13 mouse cellular contexts compared by ENCODE assay signal in genomic region chr5:121124208-121125185, GRCm38 (mm10).
DNase-seq lines count a peak whose midpoint lies in the region; ATAC-seq and TF ChIP-seq lines count a peak whose summit lies in the region.
"Had no signal": no experiment of that assay in that cellular context is flagged by ENCODE, and none has a peak within 500 bp of the region (broad histone marks: within the 10 kb centered on the region; RNA-seq: fewer than 3 reads in every experiment).

No protein-coding gene starts in this region.

- no peak for DNase-seq in hindbrain, embryonic 11.5 days (ENCODE audit: low spot score)
- DNase-seq in 3T3-L1 (ENCODE audit: low read depth, low spot score) = peak; percentile 40
- peak; percentile 25 for DNase-seq in G1E (ENCODE audit: low spot score)
- no peak for DNase-seq in stomach, postnatal 0 days (ENCODE audit: low spot score)
- DNase-seq in urinary bladder, postnatal 10 days (ENCODE audit: low spot score) = no peak
- DNase-seq: adrenal gland, adult 2 months; spleen, adult 18-20 months had no signal

- H3K27ac ChIP-seq in hindbrain, embryonic 12.5 days = 0 out of 2 replicates have a peak overlapping the region, but pooled peaks have one; percentile 30
- H3K27ac ChIP-seq in hindbrain, embryonic 11.5 days (ENCODE audit: low read depth, low read length) = no peak overlapping the region
- H3K27ac ChIP-seq in cortical plate, adult 2 months (ENCODE audit: insufficient read depth, low read length) = 0 out of 2 replicates have a peak overlapping the region, but pooled peaks have one; percentile 7
- no peak overlapping the region for H3K27ac ChIP-seq in stomach, postnatal 0 days (replicated peaks)
- H3K27ac ChIP-seq in intestine, embryonic 15.5 days = no peak overlapping the region
- H3K27ac ChIP-seq: embryonic facial prominence, embryonic 15.5 days; heart, embryonic 13.5 days had no signal

- no peak for TF ChIP-seq POLR2A in cortical plate, adult 2 months (IDR thresholded peaks at IDR 0.05; ENCODE audit: extremely low read depth, insufficient read depth, low read length)

- no peak overlapping the region for H3K4me2 ChIP-seq in hindbrain, embryonic 12.5 days (replicated peaks)
- no peak overlapping the region for H3K4me2 ChIP-seq in hindbrain, embryonic 11.5 days (replicated peaks; ENCODE audit: low read depth, low read length)
- no peak overlapping the region for H3K4me2 ChIP-seq in stomach, postnatal 0 days (replicated peaks; ENCODE audit: low read depth)
- no peak overlapping the region for H3K4me2 ChIP-seq in intestine, embryonic 15.5 days (replicated peaks)
- H3K4me2 ChIP-seq: embryonic facial prominence, embryonic 15.5 days; heart, embryonic 13.5 days had no signal

- no peak for TF ChIP-seq EP300 in stomach, postnatal 0 days (optimal IDR thresholded peaks at IDR 0.05)

- peaks cover 7% of the 10 kb centered on the region; the same call in 1 of the 2 replicates for H3K36me3 ChIP-seq in hindbrain, embryonic 12.5 days
- H3K36me3 ChIP-seq in hindbrain, embryonic 11.5 days (ENCODE audit: control insufficient read depth, insufficient read depth, low read length) = no peaks in the 10 kb centered on the region
- H3K36me3 ChIP-seq in G1E (replicated peaks) = peaks cover 7% of the 10 kb centered on the region
- H3K36me3 ChIP-seq in stomach, postnatal 0 days (ENCODE audit: control insufficient read depth, insufficient read depth, low read length) = no peaks in the 10 kb centered on the region
- H3K36me3 ChIP-seq in intestine, embryonic 15.5 days = no peaks in the 10 kb centered on the region

- no peak for TF ChIP-seq CTCF in G1E (IDR thresholded peaks at IDR 0.05; ENCODE audit: low read depth, low read length)
- TF ChIP-seq CTCF in cortical plate, adult 2 months (IDR thresholded peaks at IDR 0.05; ENCODE audit: extremely low read depth, insufficient read depth, low read length) = no peak
- TF ChIP-seq CTCF in stomach, postnatal 0 days (IDR thresholded peaks at IDR 0.05; ENCODE audit: low read depth) = no peak

- no peak overlapping the region for H3K4me3 ChIP-seq in hindbrain, embryonic 12.5 days
- H3K4me3 ChIP-seq in hindbrain, embryonic 11.5 days (ENCODE audit: low read depth, low read length) = no peak overlapping the region
- H3K4me3 ChIP-seq in G1E (ENCODE audit: low read depth, low read length) = no peak overlapping the region
- no peak overlapping the region for H3K4me3 ChIP-seq in cortical plate, adult 2 months (ENCODE audit: insufficient read depth, low read length)
- H3K4me3 ChIP-seq in stomach, postnatal 0 days (ENCODE audit: low read depth, low read length) = no peak overlapping the region
- no peak overlapping the region for H3K4me3 ChIP-seq in intestine, embryonic 15.5 days (replicated peaks)
- H3K4me3 ChIP-seq: embryonic facial prominence, embryonic 15.5 days; heart, embryonic 13.5 days had no signal

- H3K9ac ChIP-seq in hindbrain, embryonic 12.5 days = no peak overlapping the region
- no peak overlapping the region for H3K9ac ChIP-seq in hindbrain, embryonic 11.5 days (ENCODE audit: low read depth, low read length)
- H3K9ac ChIP-seq in stomach, postnatal 0 days (ENCODE audit: low read length) = no peak overlapping the region
- H3K9ac ChIP-seq in intestine, embryonic 15.5 days = no peak overlapping the region
- H3K9ac ChIP-seq: embryonic facial prominence, embryonic 15.5 days; heart, embryonic 13.5 days had no signal

- H3K27me3 ChIP-seq in hindbrain, embryonic 12.5 days = no peaks in the 10 kb centered on the region
- H3K27me3 ChIP-seq in hindbrain, embryonic 11.5 days (ENCODE audit: control insufficient read depth, insufficient read depth, low read length) = no peaks in the 10 kb centered on the region
- 0 out of 2 replicates have a peak, but pooled peaks cover 4% of the 10 kb centered on the region for H3K27me3 ChIP-seq in G1E (ENCODE audit: insufficient read depth, low read length)
- H3K27me3 ChIP-seq in stomach, postnatal 0 days (ENCODE audit: control insufficient read depth, insufficient read depth, low read length) = no peaks in the 10 kb centered on the region
- no peaks in the 10 kb centered on the region for H3K27me3 ChIP-seq in intestine, embryonic 15.5 days (replicated peaks)
- H3K27me3 ChIP-seq: embryonic facial prominence, embryonic 15.5 days; heart, embryonic 13.5 days had no signal

- ATAC-seq in hindbrain, embryonic 12.5 days (ENCODE audit: low FRiP score) = no peak
- no peak for ATAC-seq in hindbrain, embryonic 11.5 days (ENCODE audit: low FRiP score)
- ATAC-seq in G1E (ENCODE audit: extremely low read depth, insufficient number of reproducible peaks, low FRiP score, poor library complexity, severe bottlenecking) = peak; percentile 34; the same call in 1 of the 2 replicates
- no peak for ATAC-seq in stomach, postnatal 0 days (ENCODE audit: low FRiP score, low TSS enrichment)
- ATAC-seq in intestine, embryonic 15.5 days = no peak
- ATAC-seq: CD4-positive, CD25-positive, alpha-beta regulatory T cell, adult 4 months had no signal

- 82% methylated on average over 5 of the region's 5 CpGs for WGBS in hindbrain, embryonic 12.5 days
- WGBS in hindbrain, embryonic 11.5 days = 78% methylated on average over 5 of the region's 5 CpGs
- WGBS in stomach, postnatal 0 days = 72% methylated on average over 5 of the region's 5 CpGs
- 53% methylated on average over 5 of the region's 5 CpGs for WGBS in intestine, embryonic 15.5 days

- H3K9me3 ChIP-seq in hindbrain, embryonic 12.5 days (replicated peaks) = no peaks in the 10 kb centered on the region
- H3K9me3 ChIP-seq in hindbrain, embryonic 11.5 days (ENCODE audit: control insufficient read depth, low read length) = no peaks in the 10 kb centered on the region
- no peaks in the 10 kb centered on the region for H3K9me3 ChIP-seq in G1E (replicated peaks)
- no peaks in the 10 kb centered on the region for H3K9me3 ChIP-seq in stomach, postnatal 0 days (ENCODE audit: control insufficient read depth, low read length)
- H3K9me3 ChIP-seq in intestine, embryonic 15.5 days = no peaks in the 10 kb centered on the region
- H3K9me3 ChIP-seq: embryonic facial prominence, embryonic 15.5 days had no signal

- H3K4me1 ChIP-seq in hindbrain, embryonic 12.5 days = peaks cover 7% of the 10 kb centered on the region; the same call in 1 of the 2 replicates
- no peaks in the 10 kb centered on the region for H3K4me1 ChIP-seq in hindbrain, embryonic 11.5 days (replicated peaks; ENCODE audit: control insufficient read depth, insufficient read depth, low read length)
- H3K4me1 ChIP-seq in G1E (ENCODE audit: insufficient read depth, low read depth, low read length) = peaks cover 32% of the 10 kb centered on the region
- H3K4me1 ChIP-seq in cortical plate, adult 2 months (ENCODE audit: control insufficient read depth, insufficient read depth, low read length) = peaks cover 6% of the 10 kb centered on the region
- H3K4me1 ChIP-seq in stomach, postnatal 0 days (replicated peaks; ENCODE audit: control insufficient read depth, insufficient read depth) = no peaks in the 10 kb centered on the region
- H3K4me1 ChIP-seq in intestine, embryonic 15.5 days (replicated peaks) = no peaks in the 10 kb centered on the region
- H3K4me1 ChIP-seq: embryonic facial prominence, embryonic 15.5 days; heart, embryonic 13.5 days had no signal

Comparison
In these comparisons a context has a peak if more than half of its experiments do, and no peak if none do; other contexts are left out.
1. H3K27ac ChIP-seq: peak in hindbrain, embryonic 12.5 days (single experiment) and cortical plate, adult 2 months (single experiment); none in hindbrain, embryonic 11.5 days (single experiment), stomach, postnatal 0 days (single experiment) and intestine, embryonic 15.5 days (single experiment).
2. DNase-seq: peak in 3T3-L1 (single experiment) and G1E (single experiment); none in hindbrain, embryonic 11.5 days (single experiment), stomach, postnatal 0 days (single experiment) and urinary bladder, postnatal 10 days (single experiment).